Mouse (Mus musculus) kidney, adult 10 weeks (tissue): ENCODE measurements around the gene Pls3. TPM values are rescaled to one million over a fixed set of nuclear protein-coding genes. Genes with fewer than 3 reads are reported as not detected.

Experiments
- polyA plus RNA-seq: library from polyadenylated mRNA; stranded (reverse); fragments of 350-450 nt; fragmentation: Illumina TruSeq; extraction: RNeasy Lipid Tissue Mini Kit (QIAGEN cat#74804); gene quantifications from one replicate; pipeline ENCODE4 v1.2.3, GENCODE M21; 2014; ENCODE audit warnings: low read depth, low replicate concordance

Pls3 gene
- polyA plus RNA-seq, result 196 TPM

GRCm38 (mm10) chrX:75874332-75875291 lies at the start of gene Pls3:
Gene Pls3 (minus strand): TSS chrX:75875182.

